Mouse (Mus musculus) retina, adult 2 months (tissue): ENCODE results near the gene Pign.
A peak's percentile ranks its signal among the peaks of the same experiment; 100 is the strongest.

Experiments
- DNase-seq: peaks from one replicate; pipeline ENCODE4 v3.0.0-alpha.2; 2012; ENCODE audit warnings: low read depth, low spot score

Gene Pign

GRCm38 (mm10) chr1:105663171-105663961, at the start of gene Pign, which contains the start of gene Relch:
Gene Pign, minus strand, starts transcription at chr1:105663677.
Gene Relch, plus strand, starts transcription at chr1:105663861.
- DNase-seq, result peak; percentile 96

GRCm38 (mm10) chr1:105712822-105713221, 49.3 kb upstream of the Pign start:
- DNase-seq, result no peak

- DNase-seq, result no peak
Observed at GRCm38 (mm10) chr1:105711227-105711626, 47.8 kb upstream of the Pign start.

- DNase-seq, result no peak
Observed at GRCm38 (mm10) chr1:105709415-105709814, 45.9 kb upstream of the Pign start.

GRCm38 (mm10) chr1:105700984-105701530, 37.6 kb upstream of the Pign start:
- DNase-seq, result no peak

- DNase-seq, result no peak
Observed at GRCm38 (mm10) chr1:105695581-105695980, 32.1 kb upstream of the Pign start.

- no peak for DNase-seq
Observed at GRCm38 (mm10) chr1:105685501-105685900, 22.0 kb upstream of the Pign start.

- no peak for DNase-seq
Observed at GRCm38 (mm10) chr1:105680587-105680986, 17.1 kb upstream of the Pign start.

GRCm38 (mm10) chr1:105674763-105675162, 11.3 kb upstream of the Pign start:
- no peak for DNase-seq

- DNase-seq, result no peak
Observed at GRCm38 (mm10) chr1:105669700-105670099, 6.2 kb upstream of the Pign start.

GRCm38 (mm10) chr1:105663962-105664812, 710 bp upstream of the Pign start:
- DNase-seq, result no peak

GRCm38 (mm10) chr1:105662820-105663170, 682 bp downstream of the Pign start:
- DNase-seq, result no peak

GRCm38 (mm10) chr1:105660015-105660414, 3.5 kb downstream of the Pign start:
- DNase-seq, result peak; percentile 43

- DNase-seq, result no peak
Observed at GRCm38 (mm10) chr1:105653981-105654380, 9.5 kb downstream of the Pign start.

- no peak for DNase-seq
Observed at GRCm38 (mm10) chr1:105650650-105651049, 12.8 kb downstream of the Pign start.

- DNase-seq, result no peak
Observed at GRCm38 (mm10) chr1:105644093-105644492, 19.4 kb downstream of the Pign start.

- DNase-seq, result peak; percentile 29
Observed at GRCm38 (mm10) chr1:105630481-105630880, 33.0 kb downstream of the Pign start.

- DNase-seq, result no peak
Observed at GRCm38 (mm10) chr1:105589673-105590072, 73.8 kb downstream of the Pign start.

GRCm38 (mm10) chr1:105588697-105589096, 74.8 kb downstream of the Pign start:
- no peak for DNase-seq

- no peak for DNase-seq
Observed at GRCm38 (mm10) chr1:105582800-105583199, 80.7 kb downstream of the Pign start.

- DNase-seq, result no peak
Observed at GRCm38 (mm10) chr1:105580909-105581308, 82.6 kb downstream of the Pign start.

GRCm38 (mm10) chr1:105566051-105566450, 97.4 kb downstream of the Pign start:
- DNase-seq, result no peak
